Mouse (Mus musculus): ENCODE data around the gene Cdkl2.

Cdkl2 gene

GRCm38 (mm10) chr5:92043783-92044182 is at the start of gene Cdkl2:
Gene Cdkl2, minus strand, starts transcription at chr5:92043883.
- in situ Hi-C loops (cut with MboI, MseI) = loop anchor here (5.0 kb wide), 1 partner anchor 66 kb away; no protein-coding TSS in a partner anchor

- in situ Hi-C loops (cut with MboI, MseI) = no loop called here
Measured at GRCm38 (mm10) chr5:92087469-92087868, 43.8 kb upstream of the Cdkl2 start.

GRCm38 (mm10) chr5:92085821-92086550 is 42.3 kb upstream of the Cdkl2 start:
- in situ Hi-C loops (cut with MboI, MseI) = no loop called here

GRCm38 (mm10) chr5:92085246-92085645 is 41.6 kb upstream of the Cdkl2 start:
- in situ Hi-C loops (cut with MboI, MseI) = no loop called here

- in situ Hi-C loops (cut with MboI, MseI) = no loop called here
Measured at GRCm38 (mm10) chr5:92083417-92084038, 39.8 kb upstream of the Cdkl2 start, which contains the start of gene G3bp2. Gene G3bp2, minus strand, starts transcription at chr5:92083719.

- in situ Hi-C loops (cut with MboI, MseI) = no loop called here
Measured at GRCm38 (mm10) chr5:92082821-92083401, 39.2 kb upstream of the Cdkl2 start.

GRCm38 (mm10) chr5:92081326-92081725 is 37.6 kb upstream of the Cdkl2 start:
- in situ Hi-C loops (cut with MboI, MseI) = no loop called here

GRCm38 (mm10) chr5:92080400-92080799 is 36.7 kb upstream of the Cdkl2 start:
- in situ Hi-C loops (cut with MboI, MseI) = no loop called here

GRCm38 (mm10) chr5:92079304-92079703 is 35.6 kb upstream of the Cdkl2 start:
- in situ Hi-C loops (cut with MboI, MseI) = no loop called here

GRCm38 (mm10) chr5:92078751-92079150 is 35.1 kb upstream of the Cdkl2 start:
- in situ Hi-C loops (cut with MboI, MseI) = no loop called here

GRCm38 (mm10) chr5:92076273-92076672 is 32.6 kb upstream of the Cdkl2 start:
- in situ Hi-C loops (cut with MboI, MseI) = no loop called here

GRCm38 (mm10) chr5:92074061-92074460 is 30.4 kb upstream of the Cdkl2 start:
- in situ Hi-C loops (cut with MboI, MseI) = loop anchor here (5.0 kb wide), 1 partner anchor 213 kb away; no protein-coding TSS in a partner anchor

GRCm38 (mm10) chr5:92063192-92063591 is 19.5 kb upstream of the Cdkl2 start:
- in situ Hi-C loops (cut with MboI, MseI) = loop anchor here (10.0 kb wide), 1 partner anchor 372 kb away; the partner anchor contains the start of gene Nup54

- in situ Hi-C loops (cut with MboI, MseI) = no loop called here
Measured at GRCm38 (mm10) chr5:92052866-92053265, 9.2 kb upstream of the Cdkl2 start.

GRCm38 (mm10) chr5:92050419-92050818 is 6.7 kb upstream of the Cdkl2 start:
- in situ Hi-C loops (cut with MboI, MseI) = no loop called here

- in situ Hi-C loops (cut with MboI, MseI) = loop anchor here (5.0 kb wide), 1 partner anchor 65 kb away; no protein-coding TSS in a partner anchor
Measured at GRCm38 (mm10) chr5:92042377-92043348, 1.0 kb downstream of the Cdkl2 start.

- in situ Hi-C loops (cut with MboI, MseI) = no loop called here
Measured at GRCm38 (mm10) chr5:92019960-92020359, 23.7 kb downstream of the Cdkl2 start.

GRCm38 (mm10) chr5:92011756-92012155 is 31.9 kb downstream of the Cdkl2 start:
- in situ Hi-C loops (cut with MboI, MseI) = no loop called here

- in situ Hi-C loops (cut with MboI, MseI) = no loop called here
Measured at GRCm38 (mm10) chr5:92009827-92010226, 33.9 kb downstream of the Cdkl2 start.

GRCm38 (mm10) chr5:92003011-92003410 is 40.7 kb downstream of the Cdkl2 start:
- in situ Hi-C loops (cut with MboI, MseI) = no loop called here

- in situ Hi-C loops (cut with MboI, MseI) = no loop called here
Measured at GRCm38 (mm10) chr5:92000770-92001169, 42.9 kb downstream of the Cdkl2 start.

All from T-helper 2 cell (primary cell).